Mouse (Mus musculus) embryonic facial prominence, embryonic 13.5 days (tissue): Measurements from ENCODE around the gene Zfp217. TPM values are rescaled to one million over a fixed set of nuclear protein-coding genes. Genes with fewer than 3 reads are reported as not detected.

ENCODE experiments used
- ATAC-seq: fragments of 200-750 bp; cut with Nextera tagmentation; 2 replicates; pipeline ENCODE4 v1.8.0; 2017; ENCODE audit warnings: low read depth; ENCODE audit not compliant: insufficient number of reproducible peaks, insufficient read depth, low FRiP score, low TSS enrichment
- H3K27ac ChIP-seq: fragments of 300-500 bp; sonication (generic); 2 replicates; pipeline ENCODE4 v1.5.1; 2015; ENCODE audit warnings: moderate library complexity, mild to moderate bottlenecking, inconsistent platforms
- H3K27me3 ChIP-seq: fragments of 300-500 bp; sonication (generic); 2 replicates; pipeline ENCODE4 v1.6.1; 2015; ENCODE audit warnings: mild to moderate bottlenecking, inconsistent platforms
- H3K36me3 ChIP-seq: fragments of 300-500 bp; sonication (generic); 2 replicates; pipeline ENCODE4 v1.6.1; 2015; ENCODE audit warnings: mild to moderate bottlenecking, inconsistent platforms
- H3K4me1 ChIP-seq: fragments of 300-500 bp; sonication (generic); 2 replicates; pipeline ENCODE4 v1.6.1; 2015; ENCODE audit warnings: inconsistent platforms
- H3K4me2 ChIP-seq: fragments of 300-500 bp; sonication (generic); 2 replicates; pipeline ENCODE4 v1.6.1; 2015; ENCODE audit warnings: moderate library complexity, mild to moderate bottlenecking, inconsistent platforms
- H3K4me3 ChIP-seq: fragments of 300-500 bp; sonication (generic); 2 replicates; pipeline ENCODE4 v1.5.1; 2015; ENCODE audit warnings: mild to moderate bottlenecking, inconsistent platforms
- H3K9ac ChIP-seq: fragments of 300-500 bp; sonication (generic); 2 replicates; pipeline ENCODE4 v1.6.1; 2015; ENCODE audit warnings: mild to moderate bottlenecking, inconsistent platforms
- H3K9me3 ChIP-seq: fragments of 300-500 bp; sonication (generic); 2 replicates; pipeline ENCODE4 v1.6.1; 2016; ENCODE audit warnings: inconsistent platforms
- WGBS: fragments of 180-500 bp; shearing (Covaris S2); methylation state at CpG from one replicate; pipeline ENCODE4 v1.1.7; 2015; ENCODE audit warnings: mixed read lengths; 5-methylcytosine and 5-hydroxymethylcytosine counted together
- polyA plus RNA-seq: library from polyadenylated mRNA; unstranded; fragments of >200 nt; fragmentation: Nextera tagmentation; extraction: Ambion mirVana; gene quantifications from 2 replicates; pipeline ENCODE4 v1.2.1, GENCODE M21; 2015

Gene Zfp217
- 4.7 and 5.2 TPM in 2 replicates for polyA plus RNA-seq

- H3K36me3 ChIP-seq = no peaks in the 10 kb centered on the region
- H3K27me3 ChIP-seq = no peaks in the 10 kb centered on the region
- H3K27ac ChIP-seq = peak within 1 kb of the TSS; percentile 11; the same call in 1 of the 2 replicates
- H3K9me3 ChIP-seq = no peaks in the 10 kb centered on the region
- 28% methylated on average over 14 of the region's 14 CpGs for WGBS
- H3K4me1 ChIP-seq = peaks cover 13% of the 10 kb centered on the region
- H3K4me3 ChIP-seq = no peak within 1 kb of the TSS
- no peak within 1 kb of the TSS for H3K9ac ChIP-seq
- no peak for ATAC-seq
- peak within 1 kb of the TSS; percentile 28 for H3K4me2 ChIP-seq
Observed at GRCm38 (mm10) chr2:170147661-170148153, at the start of gene Zfp217. Zfp217 (minus strand) TSS chr2:170148103.

- no peak overlapping the region for H3K4me2 ChIP-seq
- no peak overlapping the region for H3K9ac ChIP-seq
- H3K9me3 ChIP-seq = no peaks in the 10 kb centered on the region
- H3K27me3 ChIP-seq = no peaks in the 10 kb centered on the region
- 64% methylated on average over 13 of the region's 13 CpGs for WGBS
- no peak for ATAC-seq
- H3K36me3 ChIP-seq = no peaks in the 10 kb centered on the region
- H3K27ac ChIP-seq = no peak overlapping the region
- H3K4me1 ChIP-seq = peaks cover 11% of the 10 kb centered on the region; the same call in 1 of the 2 replicates
- no peak overlapping the region for H3K4me3 ChIP-seq
Observed at GRCm38 (mm10) chr2:170195542-170196089, 47.7 kb upstream of the Zfp217 start.

GRCm38 (mm10) chr2:170194845-170195244 is 46.9 kb upstream of the Zfp217 start:
- 92% methylated on average over 12 of the region's 12 CpGs for WGBS
- Histone ChIP-seq H3K9me3 (no peaks in the 10 kb centered on the region), H3K4me1 (peaks cover 11% of the 10 kb centered on the region; the same call in 1 of the 2 replicates), H3K27ac (no peak overlapping the region), H3K4me2 (no peak overlapping the region), H3K36me3 (no peaks in the 10 kb centered on the region), H3K4me3 (no peak overlapping the region), H3K27me3 (no peaks in the 10 kb centered on the region), H3K9ac (no peak overlapping the region)
- ATAC-seq = no peak

GRCm38 (mm10) chr2:170193850-170194249 is 45.9 kb upstream of the Zfp217 start:
- Histone ChIP-seq H3K4me2 (peak overlapping the region; percentile 48), H3K9me3 (no peaks in the 10 kb centered on the region), H3K4me1 (peaks cover 11% of the 10 kb centered on the region; the same call in 1 of the 2 replicates), H3K36me3 (no peaks in the 10 kb centered on the region), H3K9ac (no peak overlapping the region), H3K27me3 (no peaks in the 10 kb centered on the region), H3K27ac (no peak overlapping the region), H3K4me3 (no peak overlapping the region)
- ATAC-seq = no peak
- 31% methylated on average over 6 of the region's 6 CpGs for WGBS

- Histone ChIP-seq H3K27ac (no peak overlapping the region), H3K4me2 (peak overlapping the region; percentile 48), H3K36me3 (no peaks in the 10 kb centered on the region), H3K9ac (peak overlapping the region; percentile 59; the same call in 1 of the 2 replicates), H3K4me3 (peak overlapping the region; percentile 16; the same call in 1 of the 2 replicates), H3K4me1 (peaks cover 11% of the 10 kb centered on the region; the same call in 1 of the 2 replicates), H3K9me3 (no peaks in the 10 kb centered on the region), H3K27me3 (no peaks in the 10 kb centered on the region)
- ATAC-seq = no peak
- WGBS = 3% methylated on average over 10 of the region's 10 CpGs
Observed at GRCm38 (mm10) chr2:170193211-170193610, 45.3 kb upstream of the Zfp217 start.

- Histone ChIP-seq H3K27me3 (no peaks in the 10 kb centered on the region), H3K4me1 (peaks cover 11% of the 10 kb centered on the region; the same call in 1 of the 2 replicates), H3K4me3 (no peak overlapping the region), H3K9me3 (no peaks in the 10 kb centered on the region), H3K36me3 (no peaks in the 10 kb centered on the region), H3K4me2 (peak overlapping the region; percentile 48), H3K27ac (0 out of 2 replicates have a peak overlapping the region, but pooled peaks have one; percentile 12), H3K9ac (0 out of 2 replicates have a peak overlapping the region, but pooled peaks have one; percentile 2)
- 26% methylated on average over 7 of the region's 7 CpGs for WGBS
- no peak for ATAC-seq
Observed at GRCm38 (mm10) chr2:170192731-170193149, 44.8 kb upstream of the Zfp217 start.

- Histone ChIP-seq H3K9ac (no peak overlapping the region), H3K36me3 (no peaks in the 10 kb centered on the region), H3K4me3 (no peak overlapping the region), H3K27ac (no peak overlapping the region), H3K27me3 (no peaks in the 10 kb centered on the region), H3K4me1 (peaks cover 18% of the 10 kb centered on the region), H3K4me2 (no peak overlapping the region), H3K9me3 (no peaks in the 10 kb centered on the region)
- 94% methylated on average over 7 of the region's 7 CpGs for WGBS
- no peak for ATAC-seq
Observed at GRCm38 (mm10) chr2:170188721-170189120, 40.8 kb upstream of the Zfp217 start.

GRCm38 (mm10) chr2:170185137-170185837 is 37.4 kb upstream of the Zfp217 start:
- no peaks in the 10 kb centered on the region for H3K36me3 ChIP-seq
- no peak for ATAC-seq
- H3K27ac ChIP-seq = peak overlapping the region; percentile 88
- no peak overlapping the region for H3K9ac ChIP-seq
- peak overlapping the region; percentile 48 for H3K4me3 ChIP-seq
- H3K4me2 ChIP-seq = peak overlapping the region; percentile 63
- H3K9me3 ChIP-seq = no peaks in the 10 kb centered on the region
- 53% methylated on average over 4 of the region's 4 CpGs for WGBS
- peaks cover 14% of the 10 kb centered on the region for H3K4me1 ChIP-seq
- H3K27me3 ChIP-seq = no peaks in the 10 kb centered on the region

- peak overlapping the region; percentile 68 for H3K9ac ChIP-seq
- no peaks in the 10 kb centered on the region for H3K27me3 ChIP-seq
- H3K4me3 ChIP-seq = peak overlapping the region; percentile 48
- H3K27ac ChIP-seq = peak overlapping the region; percentile 88
- H3K4me1 ChIP-seq = peaks cover 14% of the 10 kb centered on the region
- under 1% methylated on average over 33 of the region's 33 CpGs for WGBS
- peak overlapping the region; percentile 63 for H3K4me2 ChIP-seq
- ATAC-seq = peak; percentile 84
- H3K9me3 ChIP-seq = no peaks in the 10 kb centered on the region
- no peaks in the 10 kb centered on the region for H3K36me3 ChIP-seq
Observed at GRCm38 (mm10) chr2:170184175-170184983, 36.5 kb upstream of the Zfp217 start.

- no peaks in the 10 kb centered on the region for H3K36me3 ChIP-seq
- no peaks in the 10 kb centered on the region for H3K27me3 ChIP-seq
- H3K9ac ChIP-seq = no peak overlapping the region; the same call in 1 of the 2 replicates
- ATAC-seq = no peak
- no peaks in the 10 kb centered on the region for H3K9me3 ChIP-seq
- WGBS = 65% methylated on average over 4 of the region's 4 CpGs
- H3K4me1 ChIP-seq = peaks cover 14% of the 10 kb centered on the region
- peak overlapping the region; percentile 48 for H3K4me3 ChIP-seq
- H3K27ac ChIP-seq = peak overlapping the region; percentile 2; the same call in 1 of the 2 replicates
- H3K4me2 ChIP-seq = peak overlapping the region; percentile 63
Observed at GRCm38 (mm10) chr2:170183851-170184174, 35.9 kb upstream of the Zfp217 start.

GRCm38 (mm10) chr2:170181862-170182261 is 34.0 kb upstream of the Zfp217 start:
- Histone ChIP-seq H3K9me3 (no peaks in the 10 kb centered on the region), H3K36me3 (no peaks in the 10 kb centered on the region), H3K4me2 (no peak overlapping the region), H3K27ac (no peak overlapping the region), H3K4me3 (no peak overlapping the region), H3K27me3 (no peaks in the 10 kb centered on the region), H3K9ac (no peak overlapping the region), H3K4me1 (peaks cover 21% of the 10 kb centered on the region)
- 82% methylated on average over 6 of the region's 6 CpGs for WGBS
- no peak for ATAC-seq
